Mouse (Mus musculus) adrenal gland, postnatal 10 days (tissue): ENCODE measurements around the gene Isl1. TPM values are rescaled to one million over a fixed set of nuclear protein-coding genes. Genes with fewer than 3 reads are reported as not detected.

Source experiments
- DNase-seq: peaks from one replicate; pipeline ENCODE4 v3.0.0; 2021; ENCODE audit warnings: mixed read lengths
- total RNA-seq, 2 experiments: library from RNA; stranded (reverse); gene quantifications; 2 replicates each; pipeline ENCODE4 v1.2.3; 2021

The Isl1 gene
- total RNA-seq, 2 experiments from 2014 or later: 4.1 to 6.5 TPM

- no peak for DNase-seq
These were observed 14.1 kb downstream of the Isl1 start for GRCm38 (mm10) chr13:116295401-116295800.

- no peak for DNase-seq
These were observed 14.8 kb downstream of the Isl1 start for GRCm38 (mm10) chr13:116294734-116295133.

- DNase-seq: no peak
These were observed 15.4 kb downstream of the Isl1 start for GRCm38 (mm10) chr13:116294151-116294461.

GRCm38 (mm10) chr13:116293301-116294150 is 16.0 kb downstream of the Isl1 start:
- no peak for DNase-seq

GRCm38 (mm10) chr13:116289655-116290054 is 19.8 kb downstream of the Isl1 start:
- no peak for DNase-seq

- no peak for DNase-seq
These were observed 30.2 kb downstream of the Isl1 start for GRCm38 (mm10) chr13:116279207-116279772.
